Mouse (Mus musculus) heart, embryonic 16.5 days (tissue): Measurements from ENCODE around the gene Nebl. TPM values are rescaled to one million over a fixed set of nuclear protein-coding genes. Genes with fewer than 3 reads are reported as not detected.

Source experiments
- ATAC-seq: fragments of 200-750 bp; cut with Nextera tagmentation; replicated peaks from 2 replicates; pipeline ENCODE4 v1.8.0; 2017; ENCODE audit warnings: moderate number of reproducible peaks; ENCODE audit not compliant: insufficient read depth, low FRiP score; ENCODE audit errors: extremely low read depth
- H3K27ac ChIP-seq: fragments of 300-500 bp; sonication (generic); 2 replicates; pipeline ENCODE4 v1.5.1; 2014; ENCODE audit warnings: mild to moderate bottlenecking, low read length, control low read depth, moderate library complexity
- H3K27me3 ChIP-seq: fragments of 300-500 bp; sonication (generic); 2 replicates; pipeline ENCODE4 v1.6.1; 2014; ENCODE audit warnings: low read length, mixed read lengths; ENCODE audit not compliant: control insufficient read depth, insufficient read depth
- H3K36me3 ChIP-seq: fragments of 300-500 bp; sonication (generic); 2 replicates; pipeline ENCODE4 v1.6.1; 2014; ENCODE audit not compliant: control insufficient read depth, insufficient read depth
- H3K4me1 ChIP-seq: fragments of 300-500 bp; sonication (generic); 2 replicates; pipeline ENCODE4 v1.6.1; 2014; ENCODE audit warnings: low read length, mixed read lengths; ENCODE audit not compliant: control insufficient read depth, insufficient read depth
- H3K4me2 ChIP-seq: fragments of 300-500 bp; sonication (generic); 2 replicates; pipeline ENCODE4 v1.6.1; 2014; ENCODE audit warnings: low read depth, mild to moderate bottlenecking, control low read depth, low read length
- H3K4me3 ChIP-seq: fragments of 300-500 bp; sonication (generic); 2 replicates; pipeline ENCODE4 v1.5.1; 2014; ENCODE audit warnings: mild to moderate bottlenecking, control low read depth, low read length
- H3K9ac ChIP-seq: fragments of 300-500 bp; sonication (generic); 2 replicates; pipeline ENCODE4 v1.6.1; 2014; ENCODE audit warnings: low read length, control low read depth
- H3K9me3 ChIP-seq: fragments of 300-500 bp; sonication (generic); replicated peaks from 2 replicates; pipeline ENCODE4 v1.6.1; 2016; ENCODE audit warnings: low read length; ENCODE audit not compliant: control insufficient read depth
- WGBS: fragments of 180-500 bp; shearing (Covaris S2); extraction: QIAGEN DNeasy Blood & Tissue Kit; methylation state at CpG from one replicate; pipeline ENCODE4 v1.1.7; 2014; 5-methylcytosine and 5-hydroxymethylcytosine counted together
- polyA plus RNA-seq: library from polyadenylated mRNA; unstranded; fragments of >200 nt; fragmentation: Nextera tagmentation; extraction: Ambion mirVana; gene quantifications from 2 replicates; pipeline ENCODE4 v1.2.1, GENCODE M21; 2015

Gene Nebl
- polyA plus RNA-seq, 1 experiment from 2014 or later = 258 TPM

- Histone ChIP-seq H3K27me3 (no peaks in the 10 kb centered on the region), H3K4me3 (no peak overlapping the region), H3K4me1 (no peaks in the 10 kb centered on the region), H3K9ac (no peak overlapping the region), H3K27ac (no peak overlapping the region), H3K9me3 (no peaks in the 10 kb centered on the region), H3K36me3 (no peaks in the 10 kb centered on the region), H3K4me2 (no peak overlapping the region)
- 80% methylated on average over 14 of the region's 14 CpGs for WGBS
- no peak for ATAC-seq
Measured at GRCm38 (mm10) chr2:17714661-17715060, 16.6 kb downstream of the Nebl start.

- Histone ChIP-seq H3K9ac (no peak overlapping the region), H3K4me1 (no peaks in the 10 kb centered on the region), H3K4me2 (no peak overlapping the region), H3K9me3 (no peaks in the 10 kb centered on the region), H3K27me3 (no peaks in the 10 kb centered on the region), H3K36me3 (no peaks in the 10 kb centered on the region), H3K27ac (no peak overlapping the region), H3K4me3 (no peak overlapping the region)
- WGBS = 62% methylated on average over 4 of the region's 4 CpGs
- ATAC-seq = no peak
Measured at GRCm38 (mm10) chr2:17714124-17714523, 17.1 kb downstream of the Nebl start.

- H3K4me1 ChIP-seq = no peaks in the 10 kb centered on the region
- H3K4me2 ChIP-seq = no peak overlapping the region
- WGBS = 82% methylated on average over 5 of the region's 5 CpGs
- no peaks in the 10 kb centered on the region for H3K9me3 ChIP-seq
- no peak for ATAC-seq
- H3K27me3 ChIP-seq = no peaks in the 10 kb centered on the region
- H3K36me3 ChIP-seq = no peaks in the 10 kb centered on the region
- H3K27ac ChIP-seq = no peak overlapping the region
- no peak overlapping the region for H3K4me3 ChIP-seq
- no peak overlapping the region for H3K9ac ChIP-seq
Measured at GRCm38 (mm10) chr2:17711216-17711615, 20.0 kb downstream of the Nebl start.

GRCm38 (mm10) chr2:17710083-17710482 is 21.2 kb downstream of the Nebl start:
- WGBS = 81% methylated on average over 2 of the region's 2 CpGs
- no peaks in the 10 kb centered on the region for H3K36me3 ChIP-seq
- no peak overlapping the region for H3K4me2 ChIP-seq
- H3K4me3 ChIP-seq = no peak overlapping the region
- H3K9ac ChIP-seq = no peak overlapping the region
- H3K27me3 ChIP-seq = no peaks in the 10 kb centered on the region
- no peak overlapping the region for H3K27ac ChIP-seq
- no peaks in the 10 kb centered on the region for H3K4me1 ChIP-seq
- no peaks in the 10 kb centered on the region for H3K9me3 ChIP-seq
- no peak for ATAC-seq

- Histone ChIP-seq H3K27me3 (no peaks in the 10 kb centered on the region), H3K4me3 (no peak overlapping the region), H3K4me1 (no peaks in the 10 kb centered on the region), H3K27ac (no peak overlapping the region), H3K9me3 (no peaks in the 10 kb centered on the region), H3K9ac (no peak overlapping the region), H3K36me3 (no peaks in the 10 kb centered on the region), H3K4me2 (no peak overlapping the region)
- WGBS = 86% methylated on average over 5 of the region's 5 CpGs
- ATAC-seq = no peak
Measured at GRCm38 (mm10) chr2:17705964-17706363, 25.3 kb downstream of the Nebl start.

- Histone ChIP-seq H3K36me3 (no peaks in the 10 kb centered on the region), H3K4me1 (no peaks in the 10 kb centered on the region), H3K27me3 (no peaks in the 10 kb centered on the region), H3K4me3 (no peak overlapping the region), H3K4me2 (no peak overlapping the region), H3K9ac (no peak overlapping the region), H3K27ac (no peak overlapping the region), H3K9me3 (no peaks in the 10 kb centered on the region)
- ATAC-seq = no peak
- 64% methylated on average over 3 of the region's 3 CpGs for WGBS
Measured at GRCm38 (mm10) chr2:17705426-17705825, 25.8 kb downstream of the Nebl start.

- no peaks in the 10 kb centered on the region for H3K36me3 ChIP-seq
- no peak overlapping the region for H3K4me2 ChIP-seq
- no peaks in the 10 kb centered on the region for H3K9me3 ChIP-seq
- no peak overlapping the region for H3K27ac ChIP-seq
- H3K9ac ChIP-seq = no peak overlapping the region
- no peaks in the 10 kb centered on the region for H3K4me1 ChIP-seq
- 66% methylated on average over 2 of the region's 2 CpGs for WGBS
- no peaks in the 10 kb centered on the region for H3K27me3 ChIP-seq
- ATAC-seq = no peak
- no peak overlapping the region for H3K4me3 ChIP-seq
Measured at GRCm38 (mm10) chr2:17703170-17703512, 28.1 kb downstream of the Nebl start.

- H3K27ac ChIP-seq = no peak overlapping the region
- 61% methylated on average over 7 of the region's 7 CpGs for WGBS
- H3K36me3 ChIP-seq = no peaks in the 10 kb centered on the region
- H3K4me2 ChIP-seq = no peak overlapping the region
- H3K9me3 ChIP-seq = no peaks in the 10 kb centered on the region
- no peak overlapping the region for H3K4me3 ChIP-seq
- no peak for ATAC-seq
- H3K27me3 ChIP-seq = no peaks in the 10 kb centered on the region
- H3K4me1 ChIP-seq = no peaks in the 10 kb centered on the region
- no peak overlapping the region for H3K9ac ChIP-seq
Measured at GRCm38 (mm10) chr2:17702481-17703169, 28.6 kb downstream of the Nebl start.

GRCm38 (mm10) chr2:17698161-17699087 is 32.8 kb downstream of the Nebl start:
- H3K9ac ChIP-seq = no peak overlapping the region
- WGBS = 73% methylated on average over 4 of the region's 4 CpGs
- H3K36me3 ChIP-seq = no peaks in the 10 kb centered on the region

More at GRCm38 (mm10) chr2:17698161-17699087, 32.8 kb downstream of the Nebl start:
- Histone ChIP-seq H3K4me3 (no peak overlapping the region), H3K27me3 (no peaks in the 10 kb centered on the region), H3K9me3 (no peaks in the 10 kb centered on the region), H3K4me2 (no peak overlapping the region), H3K27ac (no peak overlapping the region), H3K4me1 (no peaks in the 10 kb centered on the region)
- no peak for ATAC-seq
